Mouse (Mus musculus) limb, embryonic 15.5 days (tissue): ENCODE results near the gene H2-DMa. TPM values are rescaled to one million over a fixed set of nuclear protein-coding genes. Genes with fewer than 3 reads are reported as not detected.

Experiments used
- polyA plus RNA-seq: library from polyadenylated mRNA; unstranded; fragments of >200 nt; fragmentation: Nextera tagmentation; extraction: Ambion mirVana; gene quantifications from 2 replicates; pipeline ENCODE4 v1.2.1, GENCODE M21; 2015

Gene H2-DMa
- polyA plus RNA-seq, 1 experiment from 2014 or later = 13.4 TPM

Other genes with a start within 250 kb of the H2-DMa start
- gene Gm7029, start 245.7 kb upstream of the H2-DMa start, polyA plus RNA-seq = not detected in 2 replicates
- 3.5 and 7.7 TPM in 2 replicates for gene Kifc1, start 228.9 kb upstream of the H2-DMa start, polyA plus RNA-seq
- 0.19 and 0.30 TPM in 2 replicates for gene Platr17, start 214.4 kb upstream of the H2-DMa start, polyA plus RNA-seq
- gene Daxx, start 210.1 kb upstream of the H2-DMa start, polyA plus RNA-seq = 47.2 and 55.7 TPM in 2 replicates
- 42.1 and 46.3 TPM in 2 replicates for gene Tapbp, start 203.6 kb upstream of the H2-DMa start, polyA plus RNA-seq
- 14.0 and 15.5 TPM in 2 replicates for gene Zbtb22, start 203.6 kb upstream of the H2-DMa start, polyA plus RNA-seq
- 51.8 and 58.5 TPM in 2 replicates for gene Rgl2, start 190.0 kb upstream of the H2-DMa start, polyA plus RNA-seq
- gene Pfdn6, start 179.2 kb upstream of the H2-DMa start, polyA plus RNA-seq = 132 and 139 TPM in 2 replicates
- gene Wdr46, start 178.9 kb upstream of the H2-DMa start, polyA plus RNA-seq = 31.4 and 36.0 TPM in 2 replicates
- 5.9 and 8.3 TPM in 2 replicates for gene B3galt4, start 168.1 kb upstream of the H2-DMa start, polyA plus RNA-seq
- 46.5 and 50.4 TPM in 2 replicates for gene Vps52, start 163.7 kb upstream of the H2-DMa start, polyA plus RNA-seq
- gene Rps18, start 163.5 kb upstream of the H2-DMa start, polyA plus RNA-seq = 1,572 and 1,837 TPM in 2 replicates
- 25.5 and 31.3 TPM in 2 replicates for gene H2-K1, start 119.2 kb upstream of the H2-DMa start, polyA plus RNA-seq
- gene Ring1, start 94.9 kb upstream of the H2-DMa start, polyA plus RNA-seq = 18.1 and 18.9 TPM in 2 replicates
- gene H2-Ke6, start 91.5 kb upstream of the H2-DMa start, polyA plus RNA-seq = 45.0 and 50.3 TPM in 2 replicates
- 258 and 259 TPM in 2 replicates for gene Slc39a7, start 87.9 kb upstream of the H2-DMa start, polyA plus RNA-seq
- 44.4 and 52.5 TPM in 2 replicates for gene Rxrb, start 87.7 kb upstream of the H2-DMa start, polyA plus RNA-seq
- 94.4 and 96.5 TPM in 2 replicates for gene Col11a2, start 80.1 kb upstream of the H2-DMa start, polyA plus RNA-seq
- 0.61 and 0.79 TPM in 2 replicates for gene H2-Oa, start 27.2 kb upstream of the H2-DMa start, polyA plus RNA-seq
- gene Brd2, start 3.1 kb downstream of the H2-DMa start, polyA plus RNA-seq = 104 and 112 TPM in 2 replicates
- 0.37 and 0.38 TPM in 2 replicates for gene H2-DMb2, start 23.8 kb downstream of the H2-DMa start, polyA plus RNA-seq
- gene H2-DMb1, start 33.5 kb downstream of the H2-DMa start, polyA plus RNA-seq = 2.6 and 3.3 TPM in 2 replicates
- 13.2 and 13.4 TPM in 2 replicates for gene Tap1, start 68.0 kb downstream of the H2-DMa start, polyA plus RNA-seq
- gene Psmb9, start 68.2 kb downstream of the H2-DMa start, polyA plus RNA-seq = 3.1 and 3.4 TPM in 2 replicates
- gene Psmb8, start 78.2 kb downstream of the H2-DMa start, polyA plus RNA-seq = 11.7 and 12.1 TPM in 2 replicates
- 5.9 and 6.1 TPM in 2 replicates for gene Tap2, start 84.0 kb downstream of the H2-DMa start, polyA plus RNA-seq
- 0.32 TPM in 1 of 2 replicates, not detected in the other for gene H2-Ob, start 119.4 kb downstream of the H2-DMa start, polyA plus RNA-seq
- 5.8 and 7.5 TPM in 2 replicates for gene H2-Ab1, start 138.1 kb downstream of the H2-DMa start, polyA plus RNA-seq
- 2.9 and 3.3 TPM in 2 replicates for gene H2-Aa, start 168.3 kb downstream of the H2-DMa start, polyA plus RNA-seq
- 3.3 and 3.8 TPM in 2 replicates for gene H2-Eb1, start 186.3 kb downstream of the H2-DMa start, polyA plus RNA-seq
- not detected in 2 replicates for gene H2-Eb2, start 206.1 kb downstream of the H2-DMa start, polyA plus RNA-seq
- 0.20 TPM in 2 replicates for gene Btnl2, start 235.3 kb downstream of the H2-DMa start, polyA plus RNA-seq